Mouse (Mus musculus) hematopoietic stem cell, adult 5-6 weeks (primary cell): ENCODE data around the gene Hist1h2bq. TPM values are rescaled to one million over a fixed set of nuclear protein-coding genes. Genes with fewer than 3 reads are reported as not detected.
"Not testable (repeated sequence)": the region's sequence is repeated elsewhere in the genome, so short reads cannot be mapped to it uniquely, and the experiment has no call there.

Experiments
- ATAC-seq, 2 experiments: fragments of 125-278 bp in 1 of 2; replicated peaks in 1 of 2; 2 replicates each; pipeline ENCODE4 v1.8.0; 2016 to 2017; ENCODE audit warnings: inconsistent platforms in 2 of 2, mild to moderate bottlenecking in 2 of 2, moderate number of reproducible peaks in 2 of 2, low read depth in 1 of 2, moderate TSS enrichment in 1 of 2; ENCODE audit not compliant: low FRiP score in 2 of 2, poor library complexity in 2 of 2, severe bottlenecking in 2 of 2, insufficient read depth in 1 of 2, low TSS enrichment in 1 of 2
- total RNA-seq: library from RNA; stranded (forward); fragments of 172-1452, 232-1000 nt; gene quantifications from 2 replicates; pipeline ENCODE4 v1.2.3, GENCODE M21; 2017

Hist1h2bq gene
- 25.5 and 234 TPM in 2 replicates for total RNA-seq

DNA sequence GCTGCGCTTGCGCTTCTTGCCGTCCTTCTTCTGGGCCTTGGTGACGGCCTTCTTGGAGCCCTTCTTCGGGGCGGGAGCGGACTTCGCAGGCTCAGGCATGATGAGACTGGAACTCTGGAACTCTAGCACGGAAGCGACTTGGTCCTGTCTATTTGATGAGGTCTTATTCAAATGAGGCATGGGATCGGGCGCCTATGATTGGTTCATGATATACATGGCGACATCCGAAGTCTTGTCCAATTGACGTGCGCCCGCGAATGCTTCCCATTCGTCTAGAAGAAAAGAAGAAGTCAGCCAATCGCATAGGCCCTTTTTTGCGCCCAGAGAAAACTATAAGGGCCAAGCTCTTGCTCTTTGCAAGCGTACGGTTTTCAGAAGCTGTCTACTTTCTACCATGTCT lies at the start of gene Hist1h2bq, which contains the start of gene Hist1h2ao:
Gene Hist1h2bq, minus strand, starts transcription at position 125 of the 400 bp plus-strand sequence.
Gene Hist1h2ao, plus strand, starts transcription at position 393 of the 400 bp plus-strand sequence.
- peak; percentile 86 to 90 for ATAC-seq

DNA sequence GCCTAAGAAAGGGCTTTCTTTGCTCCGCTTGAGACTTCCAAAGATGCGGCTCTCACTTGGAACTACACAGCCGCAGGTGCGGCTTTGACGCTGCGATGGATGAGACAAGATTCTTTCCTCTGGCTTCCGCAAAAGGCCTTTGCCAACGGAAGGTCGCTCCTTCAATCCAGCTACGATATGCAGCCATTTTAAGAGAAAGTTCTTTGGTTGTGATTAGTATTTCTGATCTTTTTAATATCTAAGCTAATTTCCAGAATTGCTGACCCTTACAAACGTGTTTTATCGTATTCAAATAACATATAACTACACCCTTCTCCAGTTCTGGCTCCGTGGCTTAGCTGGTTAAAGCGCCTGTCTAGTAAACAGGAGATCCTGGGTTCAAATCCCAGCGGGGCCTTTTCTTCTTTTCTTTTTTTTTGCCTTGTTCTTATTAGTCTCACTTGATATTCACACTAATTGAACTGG lies 45.7 kb upstream of the Hist1h2bq start:
- ATAC-seq: no peak

DNA sequence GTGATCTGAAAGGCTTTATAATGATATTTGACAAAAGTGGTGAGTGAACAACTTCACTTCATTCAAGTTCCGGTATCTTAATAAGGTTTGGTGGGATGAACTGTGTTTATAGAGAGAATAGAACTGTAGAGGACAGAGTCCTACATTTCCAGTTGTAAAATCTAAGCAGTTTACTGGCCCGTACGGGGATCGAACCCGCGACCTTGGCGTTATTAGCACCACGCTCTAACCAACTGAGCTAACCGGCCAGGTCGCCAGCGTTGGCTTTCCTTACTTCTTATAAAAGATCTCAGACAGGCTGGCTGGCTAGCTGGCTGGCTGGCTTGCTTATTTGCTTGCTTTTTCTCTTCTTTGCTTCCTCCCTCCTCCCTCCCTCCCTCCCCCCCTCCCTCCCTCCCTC lies 45.1 kb upstream of the Hist1h2bq start:
- peak in 1 of 2 experiments; percentile 37; a peak in 1 of 4 replicates for ATAC-seq

DNA sequence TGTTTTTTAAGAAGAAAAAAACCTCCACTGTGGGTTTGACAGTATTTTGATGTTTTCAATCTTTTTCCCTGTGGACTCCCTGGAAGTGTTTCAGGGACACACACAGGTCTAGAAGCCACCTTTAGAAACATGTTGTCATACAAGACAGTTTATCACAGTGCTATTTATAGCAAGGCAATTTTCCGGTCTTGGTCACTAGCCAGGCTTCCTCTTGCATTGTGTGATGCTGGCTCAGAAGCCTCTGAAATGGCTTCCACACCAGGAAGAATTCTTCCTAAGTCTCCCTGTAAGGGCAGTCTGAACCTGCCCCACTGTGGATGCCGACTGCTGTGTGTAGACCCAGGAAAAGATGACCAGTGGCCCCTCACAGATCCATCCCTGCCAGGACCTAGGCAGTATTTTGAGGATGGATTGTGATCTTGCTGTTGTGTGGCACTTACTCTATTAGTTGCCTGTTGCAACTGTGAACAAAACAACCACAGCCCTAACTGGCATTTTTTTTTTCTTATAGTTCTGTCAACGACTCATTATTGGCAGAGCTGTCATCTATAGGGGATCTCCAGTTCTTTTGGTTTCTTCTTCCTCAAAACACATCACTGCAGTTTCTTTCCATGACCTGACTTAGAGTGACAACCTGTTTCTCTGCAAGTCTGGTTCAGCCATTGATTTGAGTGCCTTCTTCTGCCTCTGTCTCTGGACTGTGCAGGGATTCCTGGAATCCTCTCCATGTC lies 42.4 kb upstream of the Hist1h2bq start:
- ATAC-seq: peak; percentile 49 to 63; a peak in 3 of 4 replicates

DNA sequence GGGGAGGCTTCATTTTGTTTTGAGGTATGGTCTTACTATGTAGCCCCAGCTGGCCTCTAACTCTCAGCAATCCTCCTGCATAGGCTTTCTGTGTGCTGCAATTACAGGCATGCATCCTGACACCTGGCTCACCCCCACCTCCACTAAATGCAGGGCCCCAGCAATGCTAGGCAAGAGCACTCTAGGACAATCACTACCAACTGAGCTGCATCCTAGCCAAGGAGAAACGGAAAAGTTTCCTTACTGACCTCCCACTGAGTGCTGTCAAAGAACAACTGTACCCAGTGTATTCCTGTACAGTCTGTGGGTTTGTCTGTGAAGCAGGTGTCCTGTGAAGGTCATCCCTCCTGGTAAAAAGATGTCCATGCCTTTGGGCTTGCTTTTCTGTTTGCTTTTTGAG lies 40.7 kb upstream of the Hist1h2bq start:
- not testable (repeated sequence) for ATAC-seq

GRCm38 (mm10) chr13:21847883-21848282 lies 37.9 kb upstream of the Hist1h2bq start:
- no peak for ATAC-seq

- peak; percentile 89 to 91; a peak in 3 of 4 replicates for ATAC-seq
These were observed 36.4 kb upstream of the Hist1h2bq start for GRCm38 (mm10) chr13:21846356-21846755.

- peak; percentile 90 to 97 for ATAC-seq
These were observed 30.5 kb upstream of the Hist1h2bq start for GRCm38 (mm10) chr13:21840508-21840907.

DNA sequence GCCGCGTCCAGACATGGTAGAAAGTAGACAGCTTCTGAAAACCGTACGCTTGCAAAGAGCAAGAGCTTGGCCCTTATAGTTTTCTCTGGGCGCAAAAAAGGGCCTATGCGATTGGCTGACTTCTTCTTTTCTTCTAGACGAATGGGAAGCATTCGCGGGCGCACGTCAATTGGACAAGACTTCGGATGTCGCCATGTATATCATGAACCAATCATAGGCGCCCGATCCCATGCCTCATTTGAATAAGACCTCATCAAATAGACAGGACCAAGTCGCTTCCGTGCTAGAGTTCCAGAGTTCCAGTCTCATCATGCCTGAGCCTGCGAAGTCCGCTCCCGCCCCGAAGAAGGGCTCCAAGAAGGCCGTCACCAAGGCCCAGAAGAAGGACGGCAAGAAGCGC lies 23.5 kb upstream of the Hist1h2bq start, which contains the start of the genes Hist1h2ap and Hist1h2br:
Gene Hist1h2ap, minus strand, starts transcription at position 47 of the 400 bp plus-strand sequence.
Gene Hist1h2br, plus strand, starts transcription at position 283 of the 400 bp plus-strand sequence.
- ATAC-seq: peak; percentile 84 to 88

GRCm38 (mm10) chr13:21831418-21832394 lies 21.7 kb upstream of the Hist1h2bq start, which contains the start of gene Hist1h4n:
Gene Hist1h4n, minus strand, starts transcription at chr13:21832196.
- ATAC-seq: peak; percentile 58 to 59

- ATAC-seq: no peak
These were observed 20.3 kb upstream of the Hist1h2bq start for GRCm38 (mm10) chr13:21830344-21830743.

GRCm38 (mm10) chr13:21828511-21828910 lies 18.5 kb upstream of the Hist1h2bq start:
- ATAC-seq: no peak

GRCm38 (mm10) chr13:21820082-21820890 lies 10.3 kb upstream of the Hist1h2bq start:
- ATAC-seq: peak in 1 of 2 experiments; percentile 51; a peak in 1 of 4 replicates

GRCm38 (mm10) chr13:21812092-21812491 lies 2.1 kb upstream of the Hist1h2bq start:
- peak; percentile 12 to 22; a peak in 3 of 4 replicates for ATAC-seq

DNA sequence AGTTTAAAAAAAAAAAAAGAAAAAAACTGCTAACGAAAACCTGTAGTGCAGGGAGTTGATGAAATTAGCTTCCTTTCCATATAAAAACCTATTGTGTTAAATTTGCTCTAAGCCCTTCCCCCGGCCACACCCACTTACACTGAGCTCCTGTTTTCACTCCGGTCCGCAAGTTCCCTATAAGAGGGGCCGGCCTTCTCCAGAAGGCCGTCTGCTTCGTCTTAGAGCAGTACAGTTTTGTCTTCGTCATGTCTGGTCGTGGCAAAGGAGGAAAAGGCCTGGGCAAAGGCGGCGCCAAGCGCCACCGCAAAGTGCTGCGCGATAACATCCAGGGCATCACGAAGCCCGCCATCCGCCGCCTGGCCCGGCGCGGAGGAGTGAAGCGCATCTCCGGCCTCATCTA lies 1.5 kb upstream of the Hist1h2bq start, which contains the start of gene Hist1h4m:
Gene Hist1h4m, plus strand, starts transcription at position 208 of the 400 bp plus-strand sequence.
- peak; percentile 63 to 65 for ATAC-seq

DNA sequence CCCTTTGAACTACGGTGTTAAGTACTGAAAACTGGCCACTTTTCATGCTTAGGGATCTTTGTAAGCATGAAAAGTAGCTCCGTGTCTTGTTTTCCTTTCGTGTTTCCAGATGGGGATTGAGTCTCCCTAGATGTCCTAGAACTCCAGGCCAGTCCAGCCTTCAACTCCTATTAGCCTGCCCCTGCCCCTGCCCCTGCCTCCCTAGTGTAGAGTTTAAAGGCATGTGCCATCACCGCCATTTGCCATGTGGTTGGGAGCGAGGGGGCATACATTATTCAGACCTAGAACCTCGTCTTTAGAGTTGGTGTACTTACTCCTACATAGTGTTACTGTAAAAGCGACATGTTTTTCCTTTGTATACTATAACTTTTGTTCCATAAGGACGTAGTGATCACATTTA lies 1.1 kb upstream of the Hist1h2bq start:
- ATAC-seq: peak in 1 of 2 experiments; percentile 15; a peak in 2 of 4 replicates
